Mouse (Mus musculus) hindbrain, embryonic 15.5 days (tissue): ENCODE results near the gene Gpr83. TPM values are rescaled to one million over a fixed set of nuclear protein-coding genes. Genes with fewer than 3 reads are reported as not detected.

Source experiments
- ATAC-seq: fragments of 200-750 bp; cut with Nextera tagmentation; 2 replicates; pipeline ENCODE4 v1.8.0; 2017; ENCODE audit warnings: low read depth, moderate number of reproducible peaks, moderate TSS enrichment; ENCODE audit not compliant: low FRiP score
- H3K27ac ChIP-seq: fragments of 300-500 bp; sonication (generic); replicated peaks from 2 replicates; pipeline ENCODE4 v1.5.1; 2015; ENCODE audit warnings: mild to moderate bottlenecking, inconsistent platforms
- H3K27me3 ChIP-seq: fragments of 300-500 bp; sonication (generic); 2 replicates; pipeline ENCODE4 v1.6.1; 2015; ENCODE audit warnings: control low read depth, inconsistent platforms
- H3K36me3 ChIP-seq: fragments of 300-500 bp; sonication (generic); 2 replicates; pipeline ENCODE4 v1.6.1; 2015; ENCODE audit warnings: control low read depth, inconsistent platforms
- H3K4me1 ChIP-seq: fragments of 300-500 bp; sonication (generic); replicated peaks from 2 replicates; pipeline ENCODE4 v1.6.1; 2015; ENCODE audit warnings: control low read depth, inconsistent platforms
- H3K4me2 ChIP-seq: fragments of 300-500 bp; sonication (generic); 2 replicates; pipeline ENCODE4 v1.6.1; 2015; ENCODE audit warnings: moderate library complexity, mild to moderate bottlenecking, inconsistent platforms
- H3K4me3 ChIP-seq: fragments of 300-500 bp; sonication (generic); 2 replicates; pipeline ENCODE4 v1.5.1; 2015; ENCODE audit warnings: mild to moderate bottlenecking, inconsistent platforms
- H3K9ac ChIP-seq: fragments of 300-500 bp; sonication (generic); 2 replicates; pipeline ENCODE4 v1.6.1; 2015; ENCODE audit warnings: inconsistent platforms
- H3K9me3 ChIP-seq: fragments of 300-500 bp; sonication (generic); 2 replicates; pipeline ENCODE4 v1.6.1; 2016; ENCODE audit warnings: control low read depth, inconsistent platforms
- WGBS: fragments of 180-500 bp; shearing (Covaris S2); methylation state at CpG from one replicate; pipeline ENCODE4 v1.1.7; 2015; 5-methylcytosine and 5-hydroxymethylcytosine counted together
- polyA plus RNA-seq: library from polyadenylated mRNA; unstranded; fragments of >200 nt; fragmentation: Nextera tagmentation; extraction: Ambion mirVana; gene quantifications from 2 replicates; pipeline ENCODE4 v1.2.1, GENCODE M21; 2015

The Gpr83 gene
- polyA plus RNA-seq, 1 experiment from 2014 or later = 1.6 TPM

GRCm38 (mm10) chr9:14894628-14895027, 34.6 kb downstream of the Gpr83 start:
- Histone ChIP-seq H3K9me3 (no peaks in the 10 kb centered on the region), H3K4me2 (no peak overlapping the region), H3K27ac (no peak overlapping the region), H3K36me3 (no peaks in the 10 kb centered on the region), H3K27me3 (no peaks in the 10 kb centered on the region), H3K9ac (no peak overlapping the region), H3K4me3 (no peak overlapping the region), H3K4me1 (peaks cover 5% of the 10 kb centered on the region; the same call in 1 of the 2 replicates)
- no peak for ATAC-seq
- WGBS = 88% methylated on average over 3 of the region's 3 CpGs

DNA sequence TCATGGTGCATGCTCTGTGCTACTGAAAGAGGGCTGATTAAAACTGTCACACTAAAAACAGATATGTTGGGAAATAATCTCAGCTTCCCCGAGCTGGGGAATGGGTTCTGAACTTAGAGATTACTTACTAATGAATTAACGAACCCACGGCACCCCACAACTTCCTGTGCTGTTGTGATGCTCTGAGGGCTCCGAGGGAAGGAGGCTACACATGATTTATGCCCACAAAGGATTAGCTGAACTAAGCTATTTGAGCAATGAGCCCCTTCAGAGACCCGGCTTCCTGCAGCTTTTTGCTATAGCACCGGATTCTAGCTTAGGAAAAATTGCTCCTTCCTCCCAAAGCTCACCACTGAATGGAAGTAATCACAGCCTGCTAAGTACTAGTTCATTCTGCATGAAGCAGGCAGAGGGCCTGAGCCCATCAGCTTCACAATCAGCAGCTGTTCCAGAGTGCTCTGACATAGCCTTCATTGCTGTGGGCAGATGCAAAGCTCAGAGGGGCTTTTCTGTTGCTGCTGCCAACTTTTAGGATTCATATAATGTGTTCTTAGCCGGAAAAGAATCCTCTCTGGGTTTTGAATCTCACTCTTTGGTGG, 35.3 kb downstream of the Gpr83 start:
- ATAC-seq = peak; percentile 61; the same call in 1 of the 2 replicates
- no peak overlapping the region for H3K4me2 ChIP-seq
- H3K9ac ChIP-seq = no peak overlapping the region
- H3K27ac ChIP-seq = 0 out of 2 replicates have a peak overlapping the region, but pooled peaks have one; percentile 25
- WGBS = 51% methylated on average over 7 of the region's 7 CpGs
- H3K36me3 ChIP-seq = no peaks in the 10 kb centered on the region
- no peaks in the 10 kb centered on the region for H3K9me3 ChIP-seq
- H3K4me1 ChIP-seq = peaks cover 5% of the 10 kb centered on the region; the same call in 1 of the 2 replicates
- no peaks in the 10 kb centered on the region for H3K27me3 ChIP-seq
- H3K4me3 ChIP-seq = no peak overlapping the region

DNA sequence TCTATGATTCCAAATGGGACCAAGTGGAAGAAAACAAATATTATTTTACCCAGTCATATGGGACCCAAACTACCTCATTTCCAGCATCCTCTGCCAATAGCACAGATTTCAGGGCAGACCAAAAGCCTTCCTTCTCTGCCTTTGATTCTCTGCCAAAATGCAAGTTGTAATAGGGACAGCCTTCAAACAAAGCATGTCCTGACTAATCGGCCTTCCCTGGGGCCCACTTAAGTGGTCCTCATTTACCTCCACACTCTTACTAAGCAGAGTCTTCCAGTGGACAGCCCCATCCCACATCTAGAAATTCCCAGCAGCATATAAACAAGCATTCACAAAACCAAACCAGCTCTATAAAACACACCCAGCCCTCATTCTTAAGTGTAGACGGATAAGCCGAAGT, 37.1 kb downstream of the Gpr83 start:
- H3K27me3 ChIP-seq = no peaks in the 10 kb centered on the region
- H3K27ac ChIP-seq = no peak overlapping the region
- no peaks in the 10 kb centered on the region for H3K36me3 ChIP-seq
- H3K4me3 ChIP-seq = no peak overlapping the region
- no peak for ATAC-seq
- 72% methylated on average over 3 of the region's 3 CpGs for WGBS
- no peak overlapping the region for H3K4me2 ChIP-seq
- H3K9me3 ChIP-seq = no peaks in the 10 kb centered on the region
- H3K9ac ChIP-seq = no peak overlapping the region
- peaks cover 5% of the 10 kb centered on the region; the same call in 1 of the 2 replicates for H3K4me1 ChIP-seq

DNA sequence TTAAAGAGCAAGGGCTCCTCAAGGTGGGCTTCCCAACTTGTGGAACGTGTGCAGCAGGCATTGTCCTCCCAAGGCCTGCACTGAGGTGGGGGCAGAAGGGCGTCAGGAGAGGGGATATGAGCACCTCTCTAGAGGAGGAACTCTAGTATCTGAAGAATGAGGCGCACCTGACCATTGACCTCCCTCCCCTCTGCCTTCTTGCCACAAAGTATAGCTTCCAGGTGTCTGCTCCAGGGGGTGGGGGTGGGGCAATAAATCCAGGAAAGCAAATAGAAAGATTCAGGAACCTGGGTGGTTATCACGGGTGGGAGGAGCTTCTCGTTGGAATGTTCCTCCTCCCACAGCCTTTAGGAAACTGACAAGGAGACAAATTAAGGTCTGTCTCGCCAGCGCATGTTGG, 41.7 kb downstream of the Gpr83 start:
- no peak overlapping the region for H3K4me3 ChIP-seq
- H3K4me1 ChIP-seq = peaks cover 16% of the 10 kb centered on the region
- no peaks in the 10 kb centered on the region for H3K27me3 ChIP-seq
- 70% methylated on average over 7 of the region's 7 CpGs for WGBS
- H3K36me3 ChIP-seq = no peaks in the 10 kb centered on the region
- ATAC-seq = no peak
- H3K4me2 ChIP-seq = no peak overlapping the region
- H3K9ac ChIP-seq = no peak overlapping the region
- H3K9me3 ChIP-seq = no peaks in the 10 kb centered on the region
- no peak overlapping the region for H3K27ac ChIP-seq

- 95% methylated on average over 2 of the region's 2 CpGs for WGBS
- H3K9me3 ChIP-seq = no peaks in the 10 kb centered on the region
- no peak for ATAC-seq
- no peaks in the 10 kb centered on the region for H3K27me3 ChIP-seq
- H3K36me3 ChIP-seq = no peaks in the 10 kb centered on the region
- no peak overlapping the region for H3K4me3 ChIP-seq
- no peak overlapping the region for H3K9ac ChIP-seq
- H3K4me1 ChIP-seq = peaks cover 16% of the 10 kb centered on the region
- H3K27ac ChIP-seq = no peak overlapping the region
- H3K4me2 ChIP-seq = no peak overlapping the region
Measured at GRCm38 (mm10) chr9:14902416-14902815, 42.4 kb downstream of the Gpr83 start.

- no peak overlapping the region for H3K27ac ChIP-seq
- no peak for ATAC-seq
- WGBS = 88% methylated on average over 3 of the region's 3 CpGs
- H3K4me2 ChIP-seq = no peak overlapping the region
- no peaks in the 10 kb centered on the region for H3K27me3 ChIP-seq
- H3K9me3 ChIP-seq = no peaks in the 10 kb centered on the region
- no peak overlapping the region for H3K4me3 ChIP-seq
- H3K9ac ChIP-seq = no peak overlapping the region
- peaks cover 16% of the 10 kb centered on the region for H3K4me1 ChIP-seq
- H3K36me3 ChIP-seq = no peaks in the 10 kb centered on the region
Measured at GRCm38 (mm10) chr9:14903006-14903405, 43.0 kb downstream of the Gpr83 start.

DNA sequence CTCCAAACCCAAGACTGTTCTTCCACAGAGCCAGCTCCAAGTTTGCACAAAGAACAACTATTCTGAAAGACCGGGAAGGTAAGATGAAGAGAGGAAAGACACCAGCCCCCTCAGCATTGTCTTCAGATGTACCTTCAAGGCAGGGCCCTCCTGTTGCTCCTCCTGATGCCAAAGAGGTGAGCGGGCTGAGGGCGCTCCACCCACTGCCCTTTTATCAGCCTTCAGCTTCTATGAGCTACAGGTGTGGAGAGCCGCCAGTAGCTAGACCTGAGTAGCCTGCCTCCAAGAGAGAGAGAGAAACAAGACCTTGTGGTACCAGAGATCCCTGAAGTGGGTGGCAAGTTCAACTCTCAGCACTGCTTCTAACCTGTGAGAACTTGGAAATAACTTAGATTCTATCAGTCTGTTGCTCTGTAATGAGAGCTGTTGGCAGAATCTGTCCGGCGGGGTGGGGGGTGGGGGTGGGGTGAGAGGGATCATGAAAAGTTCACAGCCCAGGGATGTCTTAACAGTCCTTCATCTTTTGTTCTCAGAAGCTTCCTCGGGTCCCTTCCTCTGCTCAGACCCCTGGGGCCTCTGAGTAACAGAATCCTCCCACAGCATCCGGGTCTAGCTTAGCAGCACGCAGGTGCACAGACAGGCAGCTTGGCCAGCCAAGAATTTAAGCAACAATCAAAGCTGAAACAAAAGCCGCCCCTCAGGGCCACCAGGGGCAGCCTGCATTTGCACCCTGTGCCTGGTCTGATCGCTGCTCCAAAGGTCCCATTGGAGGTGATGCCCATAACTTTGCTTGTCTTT, 43.8 kb downstream of the Gpr83 start, which contains the start of gene Izumo1r:
TSS of gene Izumo1r (minus strand) at position 369 of the 798 bp plus-strand sequence.
- H3K36me3 ChIP-seq = no peaks in the 10 kb centered on the region
- no peak within 1 kb of the TSS for H3K27ac ChIP-seq
- no peak within 1 kb of the TSS for H3K4me2 ChIP-seq
- ATAC-seq = no peak
- 40% methylated on average over 11 of the region's 11 CpGs for WGBS
- H3K9me3 ChIP-seq = no peaks in the 10 kb centered on the region
- H3K27me3 ChIP-seq = no peaks in the 10 kb centered on the region
- no peak within 1 kb of the TSS for H3K9ac ChIP-seq
- H3K4me1 ChIP-seq = peaks cover 16% of the 10 kb centered on the region
- no peak within 1 kb of the TSS for H3K4me3 ChIP-seq

- Histone ChIP-seq H3K4me3 (no peak overlapping the region), H3K9ac (no peak overlapping the region), H3K9me3 (no peaks in the 10 kb centered on the region), H3K27ac (no peak overlapping the region), H3K27me3 (no peaks in the 10 kb centered on the region), H3K4me1 (peaks cover 17% of the 10 kb centered on the region), H3K36me3 (no peaks in the 10 kb centered on the region), H3K4me2 (no peak overlapping the region)
- 49% methylated on average over 9 of the region's 9 CpGs for WGBS
- ATAC-seq = no peak
Measured at GRCm38 (mm10) chr9:14904741-14905475, 44.9 kb downstream of the Gpr83 start.

- Histone ChIP-seq H3K4me1 (peaks cover 20% of the 10 kb centered on the region), H3K36me3 (no peaks in the 10 kb centered on the region), H3K27me3 (no peaks in the 10 kb centered on the region), H3K4me2 (no peak overlapping the region), H3K9me3 (no peaks in the 10 kb centered on the region), H3K4me3 (no peak overlapping the region), H3K27ac (no peak overlapping the region), H3K9ac (no peak overlapping the region)
- 73% methylated on average over 3 of the region's 3 CpGs for WGBS
- ATAC-seq = no peak
Measured at GRCm38 (mm10) chr9:14905956-14906355, 45.9 kb downstream of the Gpr83 start.

- Histone ChIP-seq H3K4me3 (no peak overlapping the region), H3K4me2 (no peak overlapping the region), H3K36me3 (no peaks in the 10 kb centered on the region), H3K27me3 (no peaks in the 10 kb centered on the region), H3K9ac (no peak overlapping the region), H3K9me3 (no peaks in the 10 kb centered on the region), H3K4me1 (peaks cover 20% of the 10 kb centered on the region), H3K27ac (no peak overlapping the region)
- ATAC-seq = no peak
- WGBS = 75% methylated on average over 7 of the region's 7 CpGs
Measured at GRCm38 (mm10) chr9:14907816-14908415, 47.9 kb downstream of the Gpr83 start.

- Histone ChIP-seq H3K36me3 (no peaks in the 10 kb centered on the region), H3K9me3 (no peaks in the 10 kb centered on the region), H3K27ac (no peak overlapping the region), H3K27me3 (no peaks in the 10 kb centered on the region), H3K4me3 (no peak overlapping the region), H3K4me2 (no peak overlapping the region), H3K9ac (no peak overlapping the region), H3K4me1 (peaks cover 13% of the 10 kb centered on the region)
- WGBS = 13% methylated on average over 5 of the region's 5 CpGs
- peak; percentile 34; the same call in 1 of the 2 replicates for ATAC-seq
Measured at GRCm38 (mm10) chr9:14909981-14910380, 50.0 kb downstream of the Gpr83 start.
